Mouse (Mus musculus) stomach, postnatal 0 days (tissue): ENCODE measurements around the gene Cdk14.

ENCODE experiments used
- CTCF ChIP-seq: IDR thresholded peaks from 2 replicates; pipeline ENCODE4 v1.5.1; 2016; ENCODE audit warnings: antibody characterized with exemption, low read depth, mild to moderate bottlenecking, moderate library complexity
- EP300 ChIP-seq: optimal IDR thresholded peaks from 2 replicates; pipeline ENCODE3; 2016; ENCODE audit warnings: antibody characterized with exemption

- TF ChIP-seq EP300 (no peak), CTCF (no peak)
These were observed 45.7 kb downstream of the Cdk14 start for GRCm38 (mm10) chr5:5374393-5374792.
